Mouse (Mus musculus): ENCODE results near the gene Il12a.

Il12a gene

GRCm38 (mm10) chr3:68686852-68687560 is 3.4 kb upstream of the Il12a start:
- peak; percentile 58 for DNase-seq (ENCODE audit: low read depth)

DNA sequence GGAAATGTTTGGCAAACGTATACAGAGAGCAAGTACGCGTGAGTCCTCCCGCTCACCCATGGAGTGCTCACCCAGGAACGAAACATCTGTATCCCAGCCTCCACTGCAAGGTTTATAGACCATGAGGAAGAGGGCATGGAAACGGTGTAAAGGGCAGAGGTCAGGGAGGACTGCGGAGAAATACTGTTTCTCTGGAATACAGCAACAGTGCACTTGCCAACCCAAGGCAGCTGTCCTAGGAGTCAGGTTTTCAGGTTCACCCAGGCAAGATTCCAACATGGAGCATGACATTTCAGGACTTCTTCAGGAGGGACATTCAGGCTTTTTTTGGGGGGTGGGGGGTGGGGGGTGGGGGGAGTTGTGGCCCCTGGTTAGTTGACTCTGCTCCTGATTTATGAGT is 1.1 kb upstream of the Il12a start:
- DNase-seq (ENCODE audit: low read depth): no peak

DNA sequence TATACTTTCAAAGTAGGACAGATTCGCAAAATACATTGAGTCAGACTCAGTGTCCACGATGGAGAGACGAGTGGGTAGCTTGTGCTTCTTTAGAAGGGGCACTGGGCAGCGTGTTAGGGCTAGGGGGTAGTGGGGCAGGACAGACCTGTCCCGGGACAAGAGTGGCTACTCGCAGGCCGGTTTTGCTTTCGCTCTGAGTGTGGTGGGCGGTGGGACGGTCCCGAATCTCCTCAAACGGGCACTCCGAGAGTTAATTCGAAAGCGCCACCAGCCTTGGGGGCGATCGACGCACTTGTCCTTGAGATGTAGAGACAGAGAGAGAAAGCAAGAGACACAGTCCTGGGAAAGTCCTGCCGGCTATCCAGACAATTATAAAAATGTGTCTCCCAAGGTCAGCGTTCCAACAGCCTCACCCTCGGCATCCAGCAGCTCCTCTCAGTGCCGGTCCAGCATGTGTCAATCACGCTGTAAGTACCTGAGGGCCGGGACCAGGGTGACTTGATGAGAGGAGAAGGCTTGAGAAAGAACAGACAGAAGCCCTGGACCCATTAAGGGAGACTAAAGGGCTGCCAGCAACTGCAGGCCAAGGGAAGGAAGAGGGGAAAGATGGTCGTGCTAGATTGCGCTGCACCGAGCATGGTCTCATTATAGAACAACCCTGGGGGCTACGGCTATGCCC is 795 bp downstream of the Il12a start:
- no peak for DNase-seq (ENCODE audit: low read depth)

DNA sequence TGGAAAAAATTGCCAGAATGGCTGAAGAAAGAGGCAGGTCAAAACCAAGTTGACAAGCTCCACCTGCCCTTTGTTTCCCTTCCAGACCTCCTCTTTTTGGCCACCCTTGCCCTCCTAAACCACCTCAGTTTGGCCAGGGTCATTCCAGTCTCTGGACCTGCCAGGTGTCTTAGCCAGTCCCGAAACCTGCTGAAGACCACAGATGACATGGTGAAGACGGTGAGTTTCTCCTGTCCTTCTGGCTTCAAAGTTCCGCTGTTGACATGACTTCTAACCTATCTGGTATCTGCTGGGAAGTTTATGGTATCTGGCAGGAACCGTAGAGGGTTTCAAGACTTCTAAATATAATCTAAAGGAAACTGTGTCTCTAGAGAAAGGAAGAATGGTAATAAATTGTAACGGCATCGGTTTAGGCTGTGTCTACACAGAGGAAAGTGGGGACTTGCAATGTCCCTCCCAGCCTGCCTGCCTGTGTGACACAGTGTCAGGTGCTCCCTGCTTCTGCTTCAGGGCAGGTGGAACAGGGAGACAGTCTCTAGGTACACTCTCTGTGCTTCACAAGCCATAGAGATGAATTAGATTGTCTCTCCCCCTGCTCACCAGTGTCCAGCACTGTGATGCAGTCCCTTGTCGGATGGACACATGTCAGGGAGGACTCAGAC is 1.6 kb downstream of the Il12a start:
- no peak for DNase-seq (ENCODE audit: low read depth)

- DNase-seq (ENCODE audit: low read depth): no peak
Measured at GRCm38 (mm10) chr3:68692600-68693225, 2.3 kb downstream of the Il12a start.

DNA sequence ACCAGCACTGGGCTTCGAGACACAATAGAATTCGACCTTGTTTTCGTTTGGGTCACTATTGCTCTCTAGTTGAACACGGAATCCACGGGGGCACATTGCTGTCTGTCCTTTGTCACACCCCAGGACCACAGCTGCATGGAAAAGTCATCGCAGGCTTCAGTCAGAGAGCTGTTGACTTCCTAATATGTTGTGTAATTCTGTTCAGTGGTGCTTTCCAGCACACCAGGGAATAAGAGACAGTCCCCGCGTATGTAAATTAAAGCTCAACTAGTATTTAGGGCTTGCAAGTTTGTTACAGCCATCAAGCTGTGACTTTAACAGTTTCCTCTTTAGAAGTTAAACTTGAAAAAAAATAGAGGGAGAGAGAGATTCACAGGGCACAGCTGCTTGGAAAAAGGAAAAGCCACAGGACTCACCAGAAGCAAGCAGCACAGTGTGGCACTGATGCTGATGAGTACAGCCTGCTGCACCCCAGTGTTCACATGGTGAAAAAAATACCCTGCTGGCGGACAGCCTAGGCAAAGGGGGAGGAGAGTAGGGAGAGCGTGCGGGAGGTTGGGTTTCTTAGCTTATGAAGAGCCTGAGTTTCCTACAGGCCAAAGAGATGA is 3.1 kb downstream of the Il12a start:
- peak; percentile 45 for DNase-seq (ENCODE audit: low read depth)

DNA sequence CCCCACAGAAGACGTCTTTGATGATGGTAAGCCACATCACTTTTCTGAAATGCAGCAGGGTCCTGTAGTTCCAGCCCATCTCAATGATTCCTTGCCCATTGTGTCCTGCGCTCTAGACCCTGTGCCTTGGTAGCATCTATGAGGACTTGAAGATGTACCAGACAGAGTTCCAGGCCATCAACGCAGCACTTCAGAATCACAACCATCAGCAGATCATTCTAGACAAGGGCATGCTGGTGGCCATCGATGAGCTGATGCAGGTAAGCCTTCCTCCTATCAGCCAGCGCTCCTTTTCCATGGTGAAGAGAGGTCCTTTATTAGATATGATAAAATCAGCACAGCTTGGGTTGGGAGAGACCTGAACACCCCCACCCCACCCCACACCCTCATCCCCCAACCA is 4.9 kb downstream of the Il12a start:
- DNase-seq (ENCODE audit: low read depth): no peak

- DNase-seq (ENCODE audit: low read depth): no peak
Measured at GRCm38 (mm10) chr3:68696495-68697200, 6.2 kb downstream of the Il12a start.

GRCm38 (mm10) chr3:68698601-68699000 is 8.2 kb downstream of the Il12a start:
- no peak for DNase-seq (ENCODE audit: low read depth)

- DNase-seq (ENCODE audit: low read depth): no peak
Measured at GRCm38 (mm10) chr3:68700091-68700490, 9.6 kb downstream of the Il12a start.

DNA sequence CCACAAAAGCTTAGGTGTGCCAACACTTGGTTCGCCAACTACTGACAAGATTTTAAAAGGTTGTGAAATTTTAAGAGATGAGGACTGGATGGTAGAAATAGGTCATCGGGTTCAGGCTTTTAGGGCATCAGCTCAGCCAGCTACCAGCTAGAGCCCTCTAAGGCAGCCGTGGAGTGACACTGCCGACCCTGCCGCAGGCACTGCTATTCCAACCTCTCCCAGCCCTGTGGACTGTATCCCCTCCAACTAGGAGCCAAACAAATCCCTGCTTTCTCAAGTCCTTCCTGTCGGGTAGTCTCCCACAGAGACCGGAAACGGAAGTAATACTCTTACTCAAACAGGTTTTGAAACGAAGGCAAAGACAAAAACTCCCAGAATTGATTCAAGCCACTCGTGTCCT is 15.9 kb downstream of the Il12a start:
- no peak for DNase-seq (ENCODE audit: low read depth)

- DNase-seq (ENCODE audit: low read depth): peak; percentile 64
Measured at GRCm38 (mm10) chr3:68708230-68708629, 17.8 kb downstream of the Il12a start.

DNA sequence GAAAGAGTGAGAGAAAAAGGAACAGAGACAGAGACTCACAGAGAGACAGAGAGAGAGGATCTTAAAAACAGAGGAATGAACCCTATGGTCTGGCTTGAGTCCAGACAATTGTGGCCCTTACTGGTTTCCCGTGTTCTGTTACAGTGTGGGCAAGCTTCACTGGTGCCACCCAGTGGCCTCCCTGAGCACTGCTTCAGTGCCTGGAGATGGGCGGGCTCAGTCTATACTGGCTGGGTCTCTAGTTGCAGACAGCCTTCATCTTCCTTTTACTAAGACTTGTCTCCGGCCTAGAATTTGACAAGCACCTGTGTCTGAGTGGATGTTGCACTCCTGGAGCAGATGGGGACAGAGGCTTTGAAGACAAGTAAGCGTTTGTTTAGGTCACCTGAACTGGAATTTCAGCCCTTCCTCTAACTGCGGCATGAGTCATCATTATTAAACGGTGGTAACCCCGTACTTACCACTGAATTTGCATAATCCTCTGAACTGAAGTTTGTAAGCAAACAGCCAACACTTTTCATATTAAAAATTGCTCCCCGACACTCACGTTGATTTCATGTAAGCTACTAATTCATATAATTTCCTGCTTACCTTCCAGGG is 18.9 kb downstream of the Il12a start:
- DNase-seq (ENCODE audit: low read depth): peak; percentile 80

DNA sequence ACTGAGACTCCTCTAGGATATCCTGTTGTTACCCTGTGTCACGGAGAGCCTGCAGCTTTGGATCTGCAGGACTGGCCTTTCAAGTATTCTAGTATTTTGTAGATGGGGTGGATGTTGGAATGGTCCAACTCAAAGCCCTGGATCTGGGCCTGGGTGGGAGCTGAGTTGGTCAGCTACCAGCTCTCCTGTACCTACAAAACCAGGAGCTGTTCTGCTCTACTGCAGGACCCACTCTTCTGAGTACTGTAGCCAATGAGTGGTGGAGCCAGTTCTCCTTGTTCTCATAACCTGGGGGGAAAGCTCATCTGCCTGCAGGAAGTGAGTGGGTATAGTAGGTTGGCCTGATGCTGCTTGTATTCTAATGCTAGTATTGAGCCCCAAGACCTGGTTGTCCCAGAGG is 20.0 kb downstream of the Il12a start:
- DNase-seq (ENCODE audit: low read depth): no peak

DNA sequence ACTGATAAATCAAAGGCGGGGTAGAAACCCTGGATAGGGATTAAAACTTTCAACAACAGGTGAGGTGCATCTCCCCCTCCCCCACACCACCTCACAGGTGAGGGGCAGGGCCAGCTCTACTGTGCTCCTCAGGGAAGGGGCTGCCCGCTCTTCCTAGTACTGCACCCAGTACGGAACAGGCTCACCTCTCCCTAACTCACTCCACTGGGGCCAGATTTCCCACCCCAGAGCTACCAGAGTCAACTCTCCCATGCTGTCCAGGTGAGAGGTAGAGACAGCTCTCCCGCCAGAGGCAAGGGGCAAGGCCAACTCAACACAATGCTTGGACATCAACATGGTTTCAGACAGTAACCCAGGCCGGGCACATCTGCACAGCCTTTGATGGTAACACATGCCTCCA is 21.1 kb downstream of the Il12a start:
- no peak for DNase-seq (ENCODE audit: low read depth)

GRCm38 (mm10) chr3:68713550-68713949 is 23.1 kb downstream of the Il12a start:
- DNase-seq (ENCODE audit: low read depth): peak; percentile 88

DNA sequence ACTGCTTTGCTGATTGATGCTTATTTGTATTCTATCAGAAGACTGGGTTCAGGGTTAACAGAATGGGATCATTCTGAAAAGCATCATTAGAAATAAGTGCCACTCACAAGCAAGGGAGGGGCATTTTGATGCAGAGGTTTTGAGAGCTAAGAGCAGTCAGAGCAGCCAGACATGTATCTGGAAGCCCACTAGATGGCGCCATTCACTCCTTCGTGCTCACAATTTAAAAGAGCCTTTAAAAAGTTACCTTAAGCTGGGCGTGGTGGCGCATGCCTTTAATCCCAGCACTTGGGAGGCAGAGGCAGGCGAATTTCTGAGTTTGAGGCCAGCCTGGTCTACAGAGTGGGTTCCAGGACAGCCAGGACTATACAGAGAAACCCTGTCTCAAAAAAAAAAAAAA is 26.9 kb downstream of the Il12a start:
- DNase-seq (ENCODE audit: low read depth): peak; percentile 75

DNA sequence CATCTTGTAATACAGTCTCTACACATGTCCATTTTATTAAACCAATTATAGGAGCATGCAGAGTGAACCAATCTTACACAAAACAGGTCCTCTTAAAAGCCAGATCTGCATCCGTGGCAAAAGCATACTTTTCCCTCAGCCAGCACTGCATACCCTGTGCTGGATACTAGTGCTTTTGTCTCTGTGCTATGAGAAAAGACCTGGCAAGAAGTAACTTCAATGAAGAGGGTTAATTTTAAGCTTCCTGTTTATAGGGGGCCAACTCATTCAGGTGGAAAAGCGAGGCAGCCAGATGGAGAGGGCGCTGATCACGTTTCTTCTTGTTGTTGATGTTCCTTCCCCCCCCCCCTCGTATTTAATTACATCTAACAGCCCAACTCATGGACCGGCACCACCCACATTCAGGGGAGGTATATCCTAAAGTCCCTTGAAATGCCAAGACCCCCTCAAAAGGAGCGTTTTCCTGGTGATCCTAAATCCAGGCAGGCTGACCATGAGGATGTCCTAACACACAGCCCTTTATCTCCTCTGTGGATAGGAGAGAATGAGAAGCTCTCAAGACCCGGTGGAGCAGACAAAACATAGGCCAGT is 28.9 kb downstream of the Il12a start:
- DNase-seq (ENCODE audit: low read depth): no peak

DNA sequence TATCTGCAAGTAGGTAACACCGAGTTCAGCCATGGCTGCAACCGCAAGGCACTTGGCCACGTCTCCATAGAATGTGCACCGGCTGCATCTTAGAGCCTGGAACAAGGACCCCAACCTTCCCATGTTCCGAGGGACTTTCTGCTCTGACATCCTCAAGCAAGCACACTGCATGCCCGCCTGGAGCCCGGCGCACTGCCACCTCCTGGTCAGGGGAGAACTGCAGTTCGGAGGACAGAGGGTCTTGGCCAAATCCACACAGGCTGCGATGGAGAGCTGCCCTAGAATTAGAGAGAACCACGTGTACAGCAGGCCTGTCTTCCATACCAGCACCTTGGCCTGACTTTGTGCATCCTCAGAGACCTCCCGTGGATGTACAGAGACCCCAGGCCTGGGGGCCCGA is 29.8 kb downstream of the Il12a start:
- DNase-seq (ENCODE audit: low read depth): peak; percentile 9

DNA sequence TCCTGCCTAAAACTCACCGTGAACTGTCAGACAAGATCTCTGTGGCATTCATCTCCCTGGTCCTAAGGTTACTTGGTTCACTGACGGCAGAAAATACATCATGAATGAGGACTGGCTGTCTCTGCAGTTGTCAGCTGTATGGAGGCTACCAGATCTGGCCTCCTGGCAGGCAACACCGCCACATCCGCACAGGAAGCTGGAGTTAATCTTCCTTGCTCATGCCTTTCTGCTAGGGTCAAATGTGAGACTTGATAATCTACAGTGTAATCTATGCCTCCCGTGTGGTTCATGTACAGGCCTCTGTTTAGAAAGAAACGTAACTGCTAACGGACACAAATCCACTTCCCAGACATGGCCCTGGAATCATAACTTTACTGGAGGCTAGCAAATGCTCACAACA is 51.5 kb downstream of the Il12a start:
- DNase-seq (ENCODE audit: low read depth): no peak

Measured in NIH3T3 (cell line).